Mouse (Mus musculus) T-helper 17 cell (primary cell): ENCODE measurements at regions not wholly inside any gene's neighbourhood (a gene's known extent, or its start where the extent isn't known, plus 50 kb on each side); places are given as distances from the start of the nearest gene placed in this dataset.
"Not testable (repeated sequence)": the region's sequence is repeated elsewhere in the genome, so short reads cannot be mapped to it uniquely, and the experiment has no call there.

Source experiments
- in situ Hi-C, 2 experiments: fragments of 300-600 bp; cut with MboI, MseI; formaldehyde crosslinking; loops; 1 replicate in 1 of 2; 2 replicates in 1 of 2; pipeline ENCODE4 v1.15.1; 2025; ENCODE audit warnings: high pct_unique_total_duplicates in 2 of 2

GRCm38 (mm10) chr15:15082577-15083128, 1645.9 kb upstream of the Cdh9 start:
- in situ Hi-C loops, result no loop called here

- in situ Hi-C loops, result not testable (repeated sequence)
These were observed 1639.9 kb upstream of the Cdh9 start for GRCm38 (mm10) chr15:15088696-15089095.

GRCm38 (mm10) chr15:15089783-15090182, 1638.8 kb upstream of the Cdh9 start:
- in situ Hi-C loops, result not testable (repeated sequence)

GRCm38 (mm10) chr15:15091531-15092290, 1636.8 kb upstream of the Cdh9 start:
- in situ Hi-C loops, result no loop called here

GRCm38 (mm10) chr15:15097391-15097790, 1631.2 kb upstream of the Cdh9 start:
- in situ Hi-C loops, result no loop called here

GRCm38 (mm10) chr15:15102185-15102584, 1626.4 kb upstream of the Cdh9 start:
- in situ Hi-C loops, result no loop called here

- in situ Hi-C loops, result no loop called here
These were observed 1608.4 kb upstream of the Cdh9 start for GRCm38 (mm10) chr15:15120109-15120508.

- in situ Hi-C loops, result no loop called here
These were observed 1579.8 kb upstream of the Cdh9 start for GRCm38 (mm10) chr15:15148791-15149190.

GRCm38 (mm10) chr15:15155422-15155821, 1573.1 kb upstream of the Cdh9 start:
- in situ Hi-C loops, result loop anchor here in 1 of 2 experiments (10.0 kb wide), 2 partner anchors 671 to 1041 kb away; no protein-coding TSS in a partner anchor

- in situ Hi-C loops, result no loop called here
These were observed 1558.2 kb upstream of the Cdh9 start for GRCm38 (mm10) chr15:15170387-15170786.

- in situ Hi-C loops, result loop anchor here in 1 of 2 experiments (10.0 kb wide), 1 partner anchor 1595 kb away; no protein-coding TSS in a partner anchor
These were observed 1508.3 kb upstream of the Cdh9 start for GRCm38 (mm10) chr15:15220296-15220695.

- in situ Hi-C loops, result loop anchor here in 1 of 2 experiments (10.0 kb wide), 2 partner anchors 415 to 1585 kb away; no protein-coding TSS in a partner anchor
These were observed 1498.6 kb upstream of the Cdh9 start for GRCm38 (mm10) chr15:15229926-15230325.

GRCm38 (mm10) chr15:15238309-15238708, 1490.2 kb upstream of the Cdh9 start:
- in situ Hi-C loops, result loop anchor here in 1 of 2 experiments (10.0 kb wide), 1 partner anchor 424 kb away; no protein-coding TSS in a partner anchor
